Mouse (Mus musculus): ENCODE measurements around the gene Gm17545. TPM values are rescaled to one million over a fixed set of nuclear protein-coding genes. Genes with fewer than 3 reads are reported as not detected.
A peak's percentile ranks its signal among the peaks of the same experiment; 100 is the strongest.

The Gm17545 gene
- polyA plus RNA-seq, 1 experiment, result not detected

DNA sequence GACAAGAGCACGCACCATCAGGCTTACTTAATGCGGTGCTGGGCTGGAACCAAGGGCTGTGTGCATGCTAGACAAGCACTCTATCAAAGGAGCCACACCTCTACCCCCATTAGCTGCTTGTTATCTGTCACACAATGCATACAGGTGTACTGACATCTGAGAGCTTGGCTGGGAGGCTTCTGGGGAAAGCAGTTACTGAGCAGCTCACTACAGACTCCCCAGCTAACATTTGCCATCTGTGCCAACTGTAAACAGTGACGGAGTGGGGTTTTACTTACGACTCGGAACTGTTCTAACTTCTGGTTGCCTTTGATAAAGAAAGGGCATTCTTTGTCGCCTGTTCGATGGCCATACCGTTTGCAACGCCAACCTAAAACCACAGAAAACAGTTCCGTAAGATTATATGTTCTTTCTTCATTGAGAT, 577 bp upstream of the Gm17545 start:
- TF ChIP-seq CTCF (IDR thresholded peaks at IDR 0.05; ENCODE audit: extremely low read depth, insufficient read length, insufficient replicate concordance, low read depth, low read length) (no peak), POLR2A (IDR thresholded peaks at IDR 0.05; ENCODE audit: low read depth, low read length) (no peak)
- no peak overlapping the region for H3K27ac ChIP-seq (ENCODE audit: insufficient read depth, low read depth, low read length)
- peaks cover 73% of the 10 kb centered on the region for H3K36me3 ChIP-seq (ENCODE audit: control insufficient read depth, insufficient read depth, low read length)
- H3K4me3 ChIP-seq (ENCODE audit: low read depth, low read length), result no peak overlapping the region
- 93% methylated on average over 10 of the region's 10 CpGs for WGBS
- H3K27me3 ChIP-seq (ENCODE audit: control insufficient read depth, insufficient read depth, low read length), result no peaks in the 10 kb centered on the region
- H3K4me1 ChIP-seq (ENCODE audit: control insufficient read depth, insufficient read depth, insufficient read length, low read length), result no peaks in the 10 kb centered on the region

GRCm38 (mm10) chr9:22455041-22455440, 951 bp downstream of the Gm17545 start:
- H3K27me3 ChIP-seq (ENCODE audit: control insufficient read depth, insufficient read depth, low read length), result no peaks in the 10 kb centered on the region
- H3K27ac ChIP-seq (ENCODE audit: insufficient read depth, low read depth, low read length), result no peak overlapping the region
- H3K4me3 ChIP-seq (ENCODE audit: low read depth, low read length), result no peak overlapping the region
- H3K36me3 ChIP-seq (ENCODE audit: control insufficient read depth, insufficient read depth, low read length), result peaks cover 63% of the 10 kb centered on the region
- H3K4me1 ChIP-seq (ENCODE audit: control insufficient read depth, insufficient read depth, insufficient read length, low read length), result no peaks in the 10 kb centered on the region
- TF ChIP-seq POLR2A (IDR thresholded peaks at IDR 0.05; ENCODE audit: low read depth, low read length), result no peak
- no peak for TF ChIP-seq CTCF (IDR thresholded peaks at IDR 0.05; ENCODE audit: extremely low read depth, insufficient read length, insufficient replicate concordance, low read depth, low read length)

GRCm38 (mm10) chr9:22457142-22457835, 3.2 kb downstream of the Gm17545 start:
- peaks cover 46% of the 10 kb centered on the region for H3K36me3 ChIP-seq (ENCODE audit: control insufficient read depth, insufficient read depth, low read length)
- WGBS, result 82% methylated on average over 11 of the region's 11 CpGs
- TF ChIP-seq CTCF (IDR thresholded peaks at IDR 0.05; ENCODE audit: extremely low read depth, insufficient read length, insufficient replicate concordance, low read depth, low read length), result no peak
- TF ChIP-seq POLR2A (IDR thresholded peaks at IDR 0.05; ENCODE audit: low read depth, low read length), result no peak

DNA sequence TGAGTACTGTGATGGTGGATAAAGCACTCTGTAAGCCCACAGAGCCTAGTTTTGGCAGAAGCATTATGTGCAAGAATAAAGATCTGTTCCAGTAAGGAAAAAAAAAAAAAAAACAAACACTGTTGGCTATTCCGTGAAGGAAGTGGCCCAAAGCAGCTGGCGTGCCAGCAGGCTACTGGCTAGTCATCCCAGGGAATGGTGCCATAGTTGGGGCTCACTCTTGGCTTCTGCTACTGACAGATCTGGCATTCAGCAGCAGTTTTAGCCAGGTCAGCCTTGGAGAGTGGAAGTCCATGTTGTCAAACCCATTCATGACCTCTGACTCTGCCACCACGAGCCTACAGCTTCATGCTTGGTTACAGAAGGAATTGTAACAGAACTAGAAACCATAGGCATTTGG, 7.9 kb downstream of the Gm17545 start:
- Histone ChIP-seq H3K27ac (ENCODE audit: insufficient read depth, low read depth, low read length) (no peak overlapping the region), H3K27me3 (ENCODE audit: control insufficient read depth, insufficient read depth, low read length) (no peaks in the 10 kb centered on the region), H3K4me1 (ENCODE audit: control insufficient read depth, insufficient read depth, insufficient read length, low read length) (no peaks in the 10 kb centered on the region), H3K36me3 (ENCODE audit: control insufficient read depth, insufficient read depth, low read length) (peaks cover 14% of the 10 kb centered on the region; the same call in 1 of the 2 replicates), H3K4me3 (ENCODE audit: low read depth, low read length) (no peak overlapping the region)
- TF ChIP-seq POLR2A (IDR thresholded peaks at IDR 0.05; ENCODE audit: low read depth, low read length), result no peak
- no peak for TF ChIP-seq CTCF (IDR thresholded peaks at IDR 0.05; ENCODE audit: extremely low read depth, insufficient read length, insufficient replicate concordance, low read depth, low read length)
- 90% methylated on average over 3 of the region's 3 CpGs for WGBS

More at GRCm38 (mm10) chr9:22457142-22457835, 3.2 kb downstream of the Gm17545 start:
- Histone ChIP-seq H3K4me1 (ENCODE audit: control insufficient read depth, insufficient read depth, insufficient read length, low read length) (no peaks in the 10 kb centered on the region), H3K27ac (ENCODE audit: insufficient read depth, low read depth, low read length) (no peak overlapping the region), H3K27me3 (ENCODE audit: control insufficient read depth, insufficient read depth, low read length) (no peaks in the 10 kb centered on the region), H3K4me3 (ENCODE audit: low read depth, low read length) (no peak overlapping the region)

GRCm38 (mm10) chr9:22466212-22466611, 12.1 kb downstream of the Gm17545 start:
- Histone ChIP-seq H3K4me1 (ENCODE audit: control insufficient read depth, insufficient read depth, insufficient read length, low read length) (no peaks in the 10 kb centered on the region), H3K27ac (ENCODE audit: insufficient read depth, low read depth, low read length) (no peak overlapping the region), H3K36me3 (ENCODE audit: control insufficient read depth, insufficient read depth, low read length) (0 out of 2 replicates have a peak, but pooled peaks cover 3% of the 10 kb centered on the region), H3K4me3 (ENCODE audit: low read depth, low read length) (no peak overlapping the region), H3K27me3 (ENCODE audit: control insufficient read depth, insufficient read depth, low read length) (no peaks in the 10 kb centered on the region)
- no peak for TF ChIP-seq CTCF (IDR thresholded peaks at IDR 0.05; ENCODE audit: extremely low read depth, insufficient read length, insufficient replicate concordance, low read depth, low read length)
- no peak for TF ChIP-seq POLR2A (IDR thresholded peaks at IDR 0.05; ENCODE audit: low read depth, low read length)
- WGBS, result 93% methylated on average over 5 of the region's 5 CpGs

DNA sequence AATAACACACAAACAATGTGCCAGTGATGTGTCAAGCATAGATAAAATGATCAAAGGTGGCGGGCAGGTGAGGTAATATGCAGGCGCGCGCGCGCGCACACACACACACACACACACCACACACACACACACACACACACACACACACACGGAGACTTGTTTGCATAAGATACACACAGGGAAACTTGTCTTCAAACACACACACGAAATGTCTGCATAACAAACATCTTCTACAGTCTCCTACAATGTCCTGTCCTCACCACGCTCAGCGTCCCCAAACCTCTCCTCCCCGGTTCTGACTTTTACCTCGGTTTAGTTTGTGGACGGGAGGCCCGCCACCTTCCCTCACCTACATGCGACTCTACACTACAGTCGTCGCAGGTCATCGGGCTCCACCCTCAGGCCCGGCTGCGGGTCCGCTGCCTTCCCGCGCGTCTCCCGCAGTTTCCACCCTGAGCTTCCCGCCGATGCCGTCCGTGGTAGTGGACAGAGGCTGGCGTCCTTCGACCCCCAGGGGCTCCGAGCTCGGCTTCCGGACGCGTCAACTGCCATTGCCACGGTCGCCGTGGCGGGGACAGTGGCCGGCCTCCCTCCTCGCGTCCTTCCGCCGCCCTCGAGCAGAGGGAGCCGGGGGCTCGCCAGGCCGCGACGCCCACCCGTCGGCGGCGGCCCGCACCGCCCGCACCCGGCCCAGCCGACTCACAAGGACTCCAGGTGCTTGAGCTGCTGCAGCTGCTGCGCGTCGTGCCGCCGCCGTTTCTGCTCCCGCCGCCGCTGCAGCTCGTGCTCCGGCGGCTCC, 13.5 kb downstream of the Gm17545 start:
- Histone ChIP-seq H3K27ac (ENCODE audit: insufficient read depth, low read depth, low read length) (peak overlapping the region; percentile 79), H3K36me3 (ENCODE audit: control insufficient read depth, insufficient read depth, low read length) (0 out of 2 replicates have a peak, but pooled peaks cover 3% of the 10 kb centered on the region), H3K4me3 (ENCODE audit: low read depth, low read length) (peak overlapping the region; percentile 100), H3K27me3 (ENCODE audit: control insufficient read depth, insufficient read depth, low read length) (no peaks in the 10 kb centered on the region), H3K4me1 (ENCODE audit: control insufficient read depth, insufficient read depth, insufficient read length, low read length) (no peaks in the 10 kb centered on the region)
- WGBS, result under 1% methylated on average over 71 of the region's 73 CpGs
- no peak for TF ChIP-seq CTCF (IDR thresholded peaks at IDR 0.05; ENCODE audit: extremely low read depth, insufficient read length, insufficient replicate concordance, low read depth, low read length)
- 0 out of 2 replicates have a peak, but pooled peaks have one; percentile 23 for TF ChIP-seq POLR2A (IDR thresholded peaks at IDR 0.05; ENCODE audit: low read depth, low read length)

All from small intestine, adult 2 months (tissue).